Mouse (Mus musculus): ENCODE measurements at regions not wholly inside any gene's neighbourhood (a gene's known extent, or its start where the extent isn't known, plus 50 kb on each side); places are given as distances from the start of the nearest gene placed in this dataset.

DNA sequence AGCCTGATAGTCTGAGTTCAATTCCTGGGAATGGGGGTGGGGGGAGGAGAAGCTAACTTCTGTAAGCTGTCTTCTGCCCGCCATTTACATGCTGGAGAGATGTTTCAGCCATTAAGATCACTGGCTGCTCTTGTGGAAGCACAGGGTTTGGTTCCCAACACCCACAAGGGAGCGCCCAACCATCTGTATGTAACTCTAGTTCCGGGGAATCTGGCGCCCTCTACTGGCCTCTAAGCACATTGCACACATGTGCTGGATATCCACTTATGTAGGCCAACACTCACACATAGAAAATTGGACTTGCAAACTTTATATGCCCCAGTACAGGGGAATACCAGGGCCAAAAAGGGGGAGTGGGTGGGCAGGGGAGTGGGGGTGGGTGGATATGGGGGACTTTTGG lies 126.9 kb downstream of the Postn start:
- no peak overlapping the region for H3K4me3 ChIP-seq (ENCODE audit: insufficient read depth, low read depth, low read length)
- no peak overlapping the region for H3K27ac ChIP-seq (ENCODE audit: insufficient read depth, low read depth, low read length)
- 75% methylated on average over 4 of the region's 4 CpGs for WGBS
- no peaks in the 10 kb centered on the region for H3K4me1 ChIP-seq (ENCODE audit: control insufficient read depth, insufficient read depth, low read length)
- TF ChIP-seq POLR2A (IDR thresholded peaks at IDR 0.05; ENCODE audit: insufficient read depth, low read depth, low read length) (no peak), CTCF (IDR thresholded peaks at IDR 0.05; ENCODE audit: insufficient read depth, low read depth, low read length) (no peak)

DNA sequence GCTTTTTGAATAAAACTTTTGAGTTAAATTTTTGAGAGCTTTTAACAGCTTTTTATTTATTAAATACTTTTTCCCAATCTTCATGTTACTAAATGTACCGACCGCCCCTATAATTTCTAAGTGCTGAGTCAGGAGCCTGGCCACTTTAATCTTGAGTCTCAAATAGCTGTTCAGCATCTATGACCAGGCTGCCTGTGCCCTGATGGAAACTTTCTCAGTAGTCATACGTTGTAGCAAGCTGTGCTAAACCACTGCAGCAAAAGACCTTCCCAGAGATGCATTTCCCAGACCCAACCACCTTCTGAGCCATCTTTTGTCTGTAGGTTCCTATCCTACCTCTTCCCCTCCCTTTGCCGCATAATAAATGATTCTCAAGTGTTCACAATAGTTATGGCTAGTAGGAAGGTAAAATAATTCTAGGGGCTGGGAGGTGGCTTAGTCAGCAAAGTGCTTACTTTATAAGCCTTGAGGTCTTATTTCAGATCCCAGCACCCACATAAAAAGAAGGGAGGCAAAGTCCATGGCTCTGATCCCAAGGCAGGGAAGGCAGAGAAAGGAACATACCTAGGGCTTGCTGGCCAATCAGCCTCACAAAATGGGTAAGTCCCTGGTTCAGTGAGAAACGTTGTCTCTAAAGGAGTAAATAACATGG lies 129.5 kb downstream of the Postn start:
- WGBS, result 78% methylated on average over 5 of the region's 5 CpGs
- TF ChIP-seq POLR2A (IDR thresholded peaks at IDR 0.05; ENCODE audit: insufficient read depth, low read depth, low read length), result no peak
- no peak for TF ChIP-seq CTCF (IDR thresholded peaks at IDR 0.05; ENCODE audit: insufficient read depth, low read depth, low read length)
- Histone ChIP-seq H3K27ac (ENCODE audit: insufficient read depth, low read depth, low read length) (no peak overlapping the region), H3K4me3 (ENCODE audit: insufficient read depth, low read depth, low read length) (no peak overlapping the region), H3K4me1 (ENCODE audit: control insufficient read depth, insufficient read depth, low read length) (no peaks in the 10 kb centered on the region)

DNA sequence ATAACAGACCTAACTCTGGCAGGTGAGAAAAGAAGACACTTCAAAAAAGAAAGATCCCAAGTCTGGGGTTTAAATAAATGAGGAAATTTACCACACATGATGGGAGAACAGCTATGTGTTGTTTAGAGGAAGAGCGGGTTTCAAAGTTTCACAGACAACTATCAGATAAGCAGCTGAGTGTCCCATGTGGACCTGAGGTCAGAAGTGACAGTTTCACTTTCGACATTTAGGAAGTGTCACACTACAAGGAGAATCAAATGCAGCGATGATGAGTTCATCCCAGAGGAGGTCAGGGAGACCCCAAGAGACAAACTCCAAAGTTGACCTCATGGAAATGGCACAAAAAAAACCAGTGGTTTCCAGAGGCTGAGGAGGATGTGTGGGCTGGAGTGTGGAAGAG lies 132.7 kb downstream of the Postn start:
- WGBS, result 94% methylated on average over 3 of the region's 3 CpGs
- H3K4me3 ChIP-seq (ENCODE audit: insufficient read depth, low read depth, low read length), result no peak overlapping the region
- H3K4me1 ChIP-seq (ENCODE audit: control insufficient read depth, insufficient read depth, low read length), result no peaks in the 10 kb centered on the region
- TF ChIP-seq POLR2A (IDR thresholded peaks at IDR 0.05; ENCODE audit: insufficient read depth, low read depth, low read length) (no peak), CTCF (IDR thresholded peaks at IDR 0.05; ENCODE audit: insufficient read depth, low read depth, low read length) (no peak)
- no peak overlapping the region for H3K27ac ChIP-seq (ENCODE audit: insufficient read depth, low read depth, low read length)

DNA sequence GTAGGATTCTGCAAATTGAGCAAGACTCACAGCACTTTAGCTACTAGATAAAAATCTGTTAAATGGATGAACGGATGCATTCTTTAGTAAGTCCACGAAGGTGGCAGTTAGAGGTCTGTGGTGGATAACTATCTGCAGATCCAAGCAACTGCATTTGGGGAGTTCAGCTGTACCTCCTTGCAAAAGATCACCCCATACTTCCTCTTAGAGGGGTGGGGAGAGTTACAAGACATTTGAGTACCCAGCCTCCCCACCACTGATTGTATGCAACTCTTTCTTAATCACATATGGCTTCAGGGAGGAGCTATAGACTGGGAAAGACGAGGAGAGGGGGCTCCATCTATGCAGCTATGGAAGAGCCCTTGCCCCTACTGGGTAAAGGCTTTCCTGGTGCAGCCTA lies 144.1 kb downstream of the Postn start:
- 79% methylated on average over 3 of the region's 3 CpGs for WGBS
- Histone ChIP-seq H3K4me1 (ENCODE audit: control insufficient read depth, insufficient read depth, low read length) (no peaks in the 10 kb centered on the region), H3K27ac (ENCODE audit: insufficient read depth, low read depth, low read length) (no peak overlapping the region), H3K4me3 (ENCODE audit: insufficient read depth, low read depth, low read length) (no peak overlapping the region)
- no peak for TF ChIP-seq CTCF (IDR thresholded peaks at IDR 0.05; ENCODE audit: insufficient read depth, low read depth, low read length)
- no peak for TF ChIP-seq POLR2A (IDR thresholded peaks at IDR 0.05; ENCODE audit: insufficient read depth, low read depth, low read length)

GRCm38 (mm10) chr3:54507575-54507974 lies 146.7 kb downstream of the Postn start:
- TF ChIP-seq POLR2A (IDR thresholded peaks at IDR 0.05; ENCODE audit: insufficient read depth, low read depth, low read length) (no peak), CTCF (IDR thresholded peaks at IDR 0.05; ENCODE audit: insufficient read depth, low read depth, low read length) (no peak)
- Histone ChIP-seq H3K4me3 (ENCODE audit: insufficient read depth, low read depth, low read length) (no peak overlapping the region), H3K27ac (ENCODE audit: insufficient read depth, low read depth, low read length) (no peak overlapping the region), H3K4me1 (ENCODE audit: control insufficient read depth, insufficient read depth, low read length) (no peaks in the 10 kb centered on the region)
- 96% methylated on average over 1 of the region's 1 CpGs for WGBS

- H3K4me1 ChIP-seq (ENCODE audit: control insufficient read depth, insufficient read depth, low read length), result no peaks in the 10 kb centered on the region
- no peak overlapping the region for H3K4me3 ChIP-seq (ENCODE audit: insufficient read depth, low read depth, low read length)
- WGBS, result 87% methylated on average over 5 of the region's 5 CpGs
- TF ChIP-seq CTCF (IDR thresholded peaks at IDR 0.05; ENCODE audit: insufficient read depth, low read depth, low read length), result no peak
- TF ChIP-seq POLR2A (IDR thresholded peaks at IDR 0.05; ENCODE audit: insufficient read depth, low read depth, low read length), result no peak
- no peak overlapping the region for H3K27ac ChIP-seq (ENCODE audit: insufficient read depth, low read depth, low read length)
Observed at GRCm38 (mm10) chr3:54508906-54509305, 148.0 kb downstream of the Postn start.

GRCm38 (mm10) chr3:54517251-54517650 lies 156.3 kb downstream of the Postn start:
- H3K27ac ChIP-seq (ENCODE audit: insufficient read depth, low read depth, low read length), result no peak overlapping the region

GRCm38 (mm10) chr3:54522716-54523115 lies 161.8 kb downstream of the Postn start:
- H3K27ac ChIP-seq (ENCODE audit: insufficient read depth, low read depth, low read length), result no peak overlapping the region
- TF ChIP-seq CTCF (IDR thresholded peaks at IDR 0.05; ENCODE audit: insufficient read depth, low read depth, low read length) (no peak), POLR2A (IDR thresholded peaks at IDR 0.05; ENCODE audit: insufficient read depth, low read depth, low read length) (no peak)

More at GRCm38 (mm10) chr3:54517251-54517650, 156.3 kb downstream of the Postn start:
- TF ChIP-seq POLR2A (IDR thresholded peaks at IDR 0.05; ENCODE audit: insufficient read depth, low read depth, low read length), result no peak
- no peak for TF ChIP-seq CTCF (IDR thresholded peaks at IDR 0.05; ENCODE audit: insufficient read depth, low read depth, low read length)
- WGBS, result 89% methylated on average over 3 of the region's 3 CpGs
- H3K4me1 ChIP-seq (ENCODE audit: control insufficient read depth, insufficient read depth, low read length), result no peaks in the 10 kb centered on the region
- no peak overlapping the region for H3K4me3 ChIP-seq (ENCODE audit: insufficient read depth, low read depth, low read length)

GRCm38 (mm10) chr3:54526618-54527017 lies 165.7 kb downstream of the Postn start:
- H3K4me3 ChIP-seq (ENCODE audit: insufficient read depth, low read depth, low read length), result no peak overlapping the region
- 50% methylated on average over 4 of the region's 4 CpGs for WGBS
- TF ChIP-seq CTCF (IDR thresholded peaks at IDR 0.05; ENCODE audit: insufficient read depth, low read depth, low read length) (no peak), POLR2A (IDR thresholded peaks at IDR 0.05; ENCODE audit: insufficient read depth, low read depth, low read length) (no peak)
- H3K4me1 ChIP-seq (ENCODE audit: control insufficient read depth, insufficient read depth, low read length), result no peaks in the 10 kb centered on the region
- H3K27ac ChIP-seq (ENCODE audit: insufficient read depth, low read depth, low read length), result no peak overlapping the region

More at GRCm38 (mm10) chr3:54522716-54523115, 161.8 kb downstream of the Postn start:
- Histone ChIP-seq H3K4me3 (ENCODE audit: insufficient read depth, low read depth, low read length) (no peak overlapping the region), H3K4me1 (ENCODE audit: control insufficient read depth, insufficient read depth, low read length) (no peaks in the 10 kb centered on the region)
- 92% methylated on average over 2 of the region's 2 CpGs for WGBS
